Mouse (Mus musculus): ENCODE measurements around the gene Carm1. TPM values are rescaled to one million over a fixed set of nuclear protein-coding genes. Genes with fewer than 3 reads are reported as not detected.
"Not testable (repeated sequence)": the region's sequence is repeated elsewhere in the genome, so short reads cannot be mapped to it uniquely, and the experiment has no call there.

The Carm1 gene
- total RNA-seq, 2 experiments from 2014 or later, result 78.2 to 79.5 TPM

DNA sequence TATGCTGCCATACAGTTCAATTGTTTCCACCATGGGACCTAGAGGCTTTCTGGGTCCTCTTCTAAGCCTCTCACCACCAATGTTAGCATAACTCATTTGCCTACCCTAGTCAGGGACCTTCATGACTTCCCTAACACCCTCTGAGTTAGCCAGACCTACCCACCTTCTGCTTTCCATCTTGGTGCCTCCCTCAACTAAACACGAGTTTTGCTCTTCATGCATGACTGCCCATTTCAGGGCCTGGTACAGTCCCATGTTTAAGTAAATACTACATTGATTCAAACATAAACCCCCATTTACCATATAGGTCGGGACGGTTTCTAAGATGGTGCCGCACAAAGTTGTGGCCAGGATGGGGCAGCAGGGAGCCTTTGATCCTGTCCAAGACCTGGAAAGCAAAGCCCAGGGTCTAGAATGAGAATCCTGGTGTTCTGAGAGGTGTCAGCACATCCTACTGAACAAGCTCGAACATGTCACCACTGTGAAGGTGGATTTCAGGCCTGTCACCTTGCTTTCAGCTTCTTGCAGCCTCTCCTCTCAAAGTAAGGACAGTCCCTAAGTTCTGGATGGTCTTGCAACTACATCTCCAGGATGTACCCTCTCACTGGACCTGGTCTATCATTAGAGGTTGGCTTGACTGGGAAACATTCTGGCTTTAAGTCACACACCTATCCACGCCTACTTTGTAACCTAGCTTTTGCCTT lies 44.6 kb downstream of the Carm1 start:
- intact Hi-C loops (cut with DNase I), result loop anchor here (5.0 kb wide), 1 partner anchor 44 kb away; the partner anchor contains the start of gene Carm1
- H3K27ac ChIP-seq, result no peak overlapping the region
- no peak for TF ChIP-seq CTCF (IDR thresholded peaks at IDR 0.05)
- DNase-seq (ENCODE audit: extremely low spot score in 1 of 2, low spot score in 2 of 2), result no peak
- peak overlapping the region; percentile 95 for H3K4me3 ChIP-seq

DNA sequence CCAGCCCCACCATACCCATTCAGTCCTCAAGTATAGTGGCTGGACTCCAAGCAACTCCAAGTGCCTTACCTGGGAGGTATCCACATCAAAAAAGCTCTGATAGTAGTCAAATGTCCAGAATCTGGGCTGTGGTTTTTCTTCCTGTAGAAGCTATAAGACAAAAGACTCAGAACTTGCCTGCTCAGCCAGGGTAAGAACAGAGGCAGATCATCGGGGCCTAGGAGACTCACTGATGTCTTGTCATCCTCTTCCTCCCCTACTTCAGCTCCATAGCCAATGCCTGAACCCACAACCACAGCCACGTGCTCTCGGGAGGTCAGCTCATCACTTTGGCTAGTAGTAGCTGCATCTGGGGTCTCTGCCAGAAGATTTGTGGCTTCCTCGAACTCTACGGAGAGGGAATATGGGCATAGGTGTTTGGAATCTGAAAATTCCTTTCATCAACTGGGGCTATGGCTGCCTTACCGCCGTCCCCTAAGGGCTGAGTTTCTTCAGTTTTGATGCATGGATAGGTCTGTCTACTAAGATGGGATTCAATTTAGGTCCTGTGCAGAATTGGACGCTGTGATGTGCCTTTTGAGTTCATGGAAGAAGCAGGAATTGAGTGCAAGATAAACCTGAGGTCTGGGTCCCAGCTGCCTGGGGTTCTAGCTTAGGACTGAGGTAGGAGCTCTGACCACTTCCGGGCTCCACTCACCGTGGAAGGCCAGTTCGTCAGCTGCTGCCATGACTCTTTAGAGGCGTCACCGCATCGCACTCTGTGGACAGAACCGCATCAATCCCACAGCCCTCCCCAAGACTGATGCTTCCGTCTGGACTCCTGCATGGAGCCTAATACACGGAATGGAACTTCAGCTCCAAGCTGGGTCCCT lies 45.4 kb downstream of the Carm1 start:
- no peak for DNase-seq (ENCODE audit: extremely low spot score in 1 of 2, low spot score in 2 of 2)
- intact Hi-C loops (cut with DNase I), result loop anchor here (5.0 kb wide), 1 partner anchor 45 kb away; the partner anchor contains the start of gene Carm1

DNA sequence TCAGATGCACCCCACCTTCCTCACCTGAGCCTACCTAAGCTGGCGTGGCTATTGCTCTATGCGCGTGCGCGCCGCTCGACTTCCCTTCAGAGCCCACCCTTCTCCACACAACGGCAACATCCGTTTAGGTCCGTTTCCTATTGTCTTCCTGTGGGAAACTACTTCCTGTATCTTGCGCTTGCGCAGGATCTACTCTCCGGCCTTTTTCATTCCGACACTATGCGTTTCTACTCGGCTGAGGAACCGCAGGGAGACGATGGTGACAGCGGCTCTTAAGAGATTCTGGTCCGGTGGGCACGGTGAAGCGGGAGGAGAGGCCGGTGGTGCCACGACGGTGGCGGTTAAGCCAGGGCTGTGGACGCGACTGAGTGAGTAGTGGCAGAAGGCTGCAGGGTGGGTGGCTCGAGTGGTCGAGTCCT lies 46.0 kb downstream of the Carm1 start, which contains the start of the genes Timm29 and Yipf2:
Timm29 (plus strand) TSS at position 20 of the 419 bp plus-strand sequence.
Yipf2 (minus strand) TSS at position 126 of the 419 bp plus-strand sequence.
- DNase-seq (ENCODE audit: extremely low spot score in 1 of 2, low spot score in 2 of 2), result peak; percentile 89 to 90
- no peak for TF ChIP-seq CTCF (IDR thresholded peaks at IDR 0.05)
- intact Hi-C loops (cut with DNase I), result loop anchor here (5.0 kb wide), 1 partner anchor 45 kb away; the partner anchor contains the start of gene Carm1
- H3K27ac ChIP-seq, result peak within 1 kb of the TSS; percentile 96
- peak within 1 kb of the TSS; percentile 95 for H3K4me3 ChIP-seq

More for the DNA sequence above, 45.4 kb downstream of the Carm1 start:
- Histone ChIP-seq H3K27ac (peak overlapping the region; percentile 96), H3K4me3 (peak overlapping the region; percentile 95)
- TF ChIP-seq CTCF (IDR thresholded peaks at IDR 0.05), result no peak

DNA sequence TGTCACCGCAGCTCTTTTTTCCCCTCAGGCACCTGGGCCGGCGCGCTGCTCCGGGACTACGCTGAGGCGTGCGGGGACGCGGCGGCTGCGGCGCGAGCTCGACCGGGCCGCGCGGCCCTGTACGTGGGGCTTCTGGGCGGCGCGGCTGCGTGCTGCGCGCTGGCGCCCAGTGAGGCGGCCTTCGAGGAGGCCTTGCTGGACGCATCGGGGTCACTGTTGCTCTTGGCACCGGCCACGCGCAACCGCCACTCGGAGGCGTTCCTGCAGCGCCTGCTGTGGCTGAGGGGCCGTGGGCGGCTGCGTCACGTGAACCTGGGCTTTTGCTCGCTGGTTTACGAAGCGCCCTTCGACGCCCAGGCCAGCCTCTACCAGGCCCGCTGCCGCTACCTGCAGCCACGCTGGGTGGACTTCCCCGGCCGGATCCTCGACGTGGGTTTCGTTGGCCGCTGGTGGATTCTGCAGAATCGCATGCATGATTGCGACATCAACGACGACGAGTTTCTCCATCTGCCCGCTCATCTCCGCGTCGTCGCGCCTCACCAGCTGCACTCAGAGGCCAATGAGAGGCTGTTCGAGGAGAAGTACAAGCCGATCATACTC lies 46.5 kb downstream of the Carm1 start:
- intact Hi-C loops (cut with DNase I), result loop anchor here (5.0 kb wide), 1 partner anchor 46 kb away; the partner anchor contains the start of gene Carm1
- H3K27ac ChIP-seq, result peak overlapping the region; percentile 96

DNA sequence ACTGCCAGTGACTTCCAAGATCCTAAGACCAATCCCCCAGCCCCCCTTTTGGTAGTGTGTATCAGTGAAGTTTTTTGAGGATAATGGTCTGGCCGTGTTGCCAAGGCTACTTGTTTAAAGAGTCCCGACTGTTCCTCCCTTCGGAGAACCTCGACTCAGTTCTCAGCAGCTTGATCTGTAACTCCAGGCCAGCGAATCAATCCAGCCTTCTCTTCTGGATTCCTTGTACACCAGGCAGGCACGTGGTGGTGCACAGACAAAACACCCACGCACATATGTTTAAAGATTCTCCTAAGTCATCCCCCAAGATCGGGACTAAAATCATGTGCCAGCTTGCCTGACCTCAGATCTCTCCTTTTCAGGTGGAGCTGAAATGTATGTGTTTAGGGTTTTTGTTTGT lies 47.7 kb downstream of the Carm1 start:
- intact Hi-C loops (cut with DNase I), result loop anchor here (5.0 kb wide), 1 partner anchor 47 kb away; the partner anchor contains the start of gene Carm1
- peak overlapping the region; percentile 95 for H3K4me3 ChIP-seq
- H3K27ac ChIP-seq; DNase-seq (ENCODE audit: extremely low spot score in 1 of 2, low spot score in 2 of 2): not testable (repeated sequence)

More for the DNA sequence above, 46.5 kb downstream of the Carm1 start:
- no peak for TF ChIP-seq CTCF (IDR thresholded peaks at IDR 0.05)
- DNase-seq (ENCODE audit: extremely low spot score in 1 of 2, low spot score in 2 of 2), result peak; percentile 70 to 72
- H3K4me3 ChIP-seq, result peak overlapping the region; percentile 95

DNA sequence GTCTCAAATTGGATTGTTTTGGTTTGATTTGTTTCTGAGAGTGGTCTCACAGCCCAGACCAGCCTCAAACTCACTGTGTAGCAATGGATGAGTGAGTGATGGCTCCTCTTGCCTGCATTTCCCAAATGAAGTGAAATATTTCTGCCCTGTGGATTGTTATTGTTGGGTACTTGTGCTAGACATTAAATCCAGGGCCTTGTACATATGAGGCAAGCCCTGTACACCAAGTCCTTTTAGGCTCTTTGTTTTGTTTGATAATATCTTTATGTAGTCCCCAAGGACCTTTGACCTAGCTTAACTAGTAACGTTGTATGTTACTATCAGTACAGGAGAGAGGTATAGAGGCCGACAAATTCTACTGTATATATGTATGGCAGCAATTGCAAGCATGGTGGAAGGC lies 48.1 kb downstream of the Carm1 start:
- TF ChIP-seq CTCF (IDR thresholded peaks at IDR 0.05), result no peak
- intact Hi-C loops (cut with DNase I), result loop anchor here (5.0 kb wide), 1 partner anchor 48 kb away; the partner anchor contains the start of gene Carm1
- peak overlapping the region; percentile 95 for H3K4me3 ChIP-seq
- no peak overlapping the region; the same call in 1 of the 2 replicates for H3K27ac ChIP-seq
- no peak for DNase-seq (ENCODE audit: extremely low spot score in 1 of 2, low spot score in 2 of 2)

DNA sequence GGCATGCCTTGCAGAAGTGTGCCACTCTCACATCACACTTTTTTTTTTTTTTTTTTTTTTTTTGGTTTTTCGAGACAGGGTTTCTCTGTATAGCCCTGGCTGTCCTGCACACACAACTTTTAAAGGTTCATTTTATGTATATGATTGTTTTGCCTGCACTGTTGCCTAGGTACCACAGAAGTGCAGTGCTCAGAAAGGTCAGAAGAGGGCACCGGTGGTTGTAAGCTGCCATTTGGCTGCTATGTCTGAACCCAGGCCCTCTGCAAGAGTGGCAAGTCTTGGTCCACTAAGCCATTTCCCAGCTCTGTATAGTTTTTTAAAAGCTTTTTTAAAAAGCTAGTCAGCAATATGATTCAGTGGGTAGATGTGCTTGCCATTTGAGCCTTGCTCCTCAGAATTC lies 51.5 kb downstream of the Carm1 start:
- intact Hi-C loops (cut with DNase I), result no loop called here
- no peak overlapping the region for H3K27ac ChIP-seq
- no peak for DNase-seq (ENCODE audit: extremely low spot score in 1 of 2, low spot score in 2 of 2)
- peak; percentile 26 for TF ChIP-seq CTCF (IDR thresholded peaks at IDR 0.05)
- H3K4me3 ChIP-seq, result no peak overlapping the region

DNA sequence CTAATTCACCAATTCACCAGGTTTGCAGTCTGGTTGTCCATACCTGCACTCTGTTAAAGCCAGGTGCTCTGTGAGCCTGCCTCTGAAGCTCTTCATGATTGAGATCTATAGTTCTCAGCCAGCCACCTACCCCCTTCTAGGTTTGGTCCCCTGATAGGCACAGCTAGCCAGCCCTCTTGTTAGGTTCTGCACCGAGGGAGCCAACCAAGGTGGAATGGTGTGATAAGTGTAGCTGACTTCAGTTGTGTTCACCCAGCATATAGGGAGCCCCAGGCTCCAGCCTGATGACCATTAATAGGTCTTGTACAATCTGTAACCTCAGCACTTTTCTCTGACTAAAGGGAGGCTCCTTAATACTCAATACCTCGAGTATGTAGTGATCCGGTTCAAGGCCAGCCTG lies 53.5 kb downstream of the Carm1 start:
- H3K4me3 ChIP-seq, result no peak overlapping the region
- H3K27ac ChIP-seq, result no peak overlapping the region
- intact Hi-C loops (cut with DNase I), result loop anchor here (5.0 to 10.0 kb wide), 2 partner anchors 202 to 555 kb away; partner anchors contain the start of gene Pigyl
- no peak for DNase-seq (ENCODE audit: extremely low spot score in 1 of 2, low spot score in 2 of 2)
- no peak for TF ChIP-seq CTCF (IDR thresholded peaks at IDR 0.05)

DNA sequence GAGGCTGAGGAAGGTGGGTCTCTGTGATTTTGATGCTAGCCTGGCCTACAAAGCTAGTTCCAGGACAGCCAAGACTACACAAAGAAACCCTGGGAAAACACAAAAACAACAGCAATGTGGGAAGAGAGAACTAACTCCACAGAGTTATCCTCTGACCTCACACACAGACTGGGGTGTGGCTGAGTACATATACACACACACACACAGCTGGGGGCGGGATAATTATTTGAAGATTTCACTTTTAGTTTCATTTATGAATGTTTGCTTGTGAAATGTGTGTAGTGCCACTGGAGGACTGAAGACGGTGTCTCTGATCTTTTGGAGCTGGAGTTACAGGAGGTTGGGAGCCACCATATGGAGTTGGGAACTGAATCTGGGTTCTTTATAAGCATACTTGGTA lies 54.4 kb downstream of the Carm1 start:
- no peak for TF ChIP-seq CTCF (IDR thresholded peaks at IDR 0.05)
- no peak overlapping the region for H3K27ac ChIP-seq
- DNase-seq (ENCODE audit: extremely low spot score in 1 of 2, low spot score in 2 of 2), result no peak
- no peak overlapping the region for H3K4me3 ChIP-seq
- intact Hi-C loops (cut with DNase I), result loop anchor here (5.0 to 10.0 kb wide), 2 partner anchors 201 to 554 kb away; partner anchors contain the start of gene Pigyl

DNA sequence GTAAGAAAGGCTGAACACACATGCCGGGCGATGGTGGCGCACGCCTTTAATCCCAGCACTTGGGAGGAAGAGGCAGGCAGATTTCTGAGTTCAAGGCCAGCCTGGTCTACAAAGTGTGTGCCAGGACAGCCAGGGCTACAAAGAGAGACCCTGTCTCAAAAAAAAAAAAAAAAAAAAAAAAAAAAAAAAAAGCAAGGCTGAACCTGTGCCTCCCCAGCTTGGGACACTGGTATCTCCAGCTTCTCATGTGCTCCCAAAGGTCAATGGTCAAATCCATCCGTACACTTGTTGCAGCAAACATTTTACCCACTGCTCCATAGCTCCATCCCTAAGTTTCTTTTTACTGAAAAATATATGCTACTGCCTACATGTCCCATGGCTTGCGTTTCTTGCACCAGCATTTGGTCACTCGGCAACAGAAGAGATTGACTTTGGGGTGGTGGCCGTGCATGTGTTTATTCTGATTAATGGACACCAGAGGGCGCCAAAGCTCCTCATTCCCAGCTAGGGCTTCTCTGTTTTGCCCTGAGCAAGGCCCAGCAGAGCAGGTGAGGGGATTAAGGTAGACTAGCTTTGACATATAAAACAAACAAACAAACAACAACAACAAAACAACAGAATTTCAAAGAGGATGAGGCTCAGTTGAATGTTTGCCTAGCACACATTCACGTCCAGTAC lies 55.2 kb downstream of the Carm1 start:
- Histone ChIP-seq H3K4me3 (no peak overlapping the region), H3K27ac (no peak overlapping the region)
- intact Hi-C loops (cut with DNase I), result loop anchor here (1.0 to 10.0 kb wide), 3 partner anchors 200 to 553 kb away; partner anchors contain the start of gene Pigyl
- peak; percentile 85 for TF ChIP-seq CTCF (IDR thresholded peaks at IDR 0.05)
- DNase-seq (ENCODE audit: extremely low spot score in 1 of 2, low spot score in 2 of 2), result peak; percentile 52 to 64
